Mouse (Mus musculus) heart, postnatal 0 days (tissue): ENCODE data around the gene Eya3.

Source experiments
- CTCF ChIP-seq: IDR thresholded peaks from 2 replicates; pipeline ENCODE4 v1.5.1; 2016; ENCODE audit warnings: antibody characterized with exemption, control low read depth, low read depth
- EP300 ChIP-seq: IDR thresholded peaks from 2 replicates; pipeline ENCODE4 v1.6.1; 2016; ENCODE audit warnings: antibody characterized with exemption, low read depth

DNA sequence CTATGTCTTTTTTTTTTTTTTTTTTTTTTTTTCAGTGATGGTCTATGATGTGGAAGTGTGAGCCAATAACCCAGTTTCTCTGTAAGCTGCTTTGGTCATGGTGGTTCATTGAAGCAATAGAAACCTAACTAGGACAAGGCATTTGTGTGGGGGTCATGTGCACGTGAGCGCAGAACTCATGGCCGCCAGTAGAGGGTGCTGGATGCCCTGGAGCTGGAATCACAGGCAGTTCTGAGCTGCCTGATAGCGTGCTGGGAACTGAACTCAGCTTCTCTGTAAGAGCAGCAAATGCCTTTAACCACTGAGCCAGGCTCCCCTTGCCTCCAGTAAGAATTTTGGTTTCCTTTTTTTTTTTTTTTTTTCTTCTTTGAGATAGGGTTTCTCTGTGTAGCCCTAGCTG is 18.7 kb upstream of the Eya3 start:
- TF ChIP-seq CTCF (no peak), EP300 (no peak)
